22 mouse cellular contexts compared by ENCODE assay signal in genomic region chr5:48301186-48301585, GRCm38 (mm10). TPM values are rescaled to one million over a fixed set of nuclear protein-coding genes. Genes with fewer than 3 reads are reported as not detected.
DNase-seq lines count a peak whose midpoint lies in the region; ATAC-seq and TF ChIP-seq lines count a peak whose summit lies in the region.
"Had no signal": no experiment of that assay in that cellular context is flagged by ENCODE, and none has a peak within 500 bp of the region (broad histone marks: within the 10 kb centered on the region; RNA-seq: fewer than 3 reads in every experiment).

No protein-coding gene starts in this region.

- no peaks in the 10 kb centered on the region for H3K27me3 ChIP-seq in heart, embryonic 10.5 days (ENCODE audit: insufficient read depth, poor library complexity, severe bottlenecking)
- H3K27me3 ChIP-seq in heart, embryonic 13.5 days (replicated peaks) = no peaks in the 10 kb centered on the region
- no peaks in the 10 kb centered on the region for H3K27me3 ChIP-seq in heart, postnatal 0 days (ENCODE audit: control insufficient read depth, insufficient read depth, low read length)
- H3K27me3 ChIP-seq in hindbrain, embryonic 14.5 days (ENCODE audit: control insufficient read depth, insufficient read depth, low read length) = no peaks in the 10 kb centered on the region
- H3K27me3 ChIP-seq: forebrain, embryonic 15.5 days; limb, embryonic 15.5 days; midbrain, embryonic 15.5 days; neural tube, embryonic 12.5 days had no signal

- no peak overlapping the region for H3K4me2 ChIP-seq in heart, embryonic 13.5 days
- H3K4me2 ChIP-seq in heart, postnatal 0 days (ENCODE audit: low read depth, low read length) = no peak overlapping the region
- no peak overlapping the region for H3K4me2 ChIP-seq in hindbrain, embryonic 14.5 days (replicated peaks)
- H3K4me2 ChIP-seq: forebrain, embryonic 15.5 days; limb, embryonic 15.5 days; midbrain, embryonic 15.5 days; neural tube, embryonic 12.5 days had no signal

- no peaks in the 10 kb centered on the region for H3K9me3 ChIP-seq in heart, embryonic 10.5 days
- no peaks in the 10 kb centered on the region for H3K9me3 ChIP-seq in heart, embryonic 13.5 days
- no peaks in the 10 kb centered on the region for H3K9me3 ChIP-seq in heart, postnatal 0 days (replicated peaks; ENCODE audit: control insufficient read depth, low read length)
- no peaks in the 10 kb centered on the region for H3K9me3 ChIP-seq in hindbrain, embryonic 14.5 days (ENCODE audit: control insufficient read depth, low read length)
- H3K9me3 ChIP-seq: embryonic facial prominence, embryonic 10.5 days; forebrain, embryonic 15.5 days; limb, embryonic 15.5 days; midbrain, embryonic 15.5 days; neural tube, embryonic 12.5 days had no signal

- no peak overlapping the region for H3K27ac ChIP-seq in heart, embryonic 10.5 days
- H3K27ac ChIP-seq in heart, embryonic 13.5 days (replicated peaks) = 0 out of 2 replicates have a peak overlapping the region, but pooled peaks have one; percentile 32
- peak overlapping the region; percentile 81 for H3K27ac ChIP-seq in heart, postnatal 0 days (ENCODE audit: low read depth)
- H3K27ac ChIP-seq in hindbrain, embryonic 14.5 days = no peak overlapping the region
- H3K27ac ChIP-seq: embryonic facial prominence, embryonic 10.5 days; forebrain, embryonic 15.5 days; limb, embryonic 15.5 days; liver, embryonic 14.5 days; macrophage; midbrain, embryonic 15.5 days; neural tube, embryonic 12.5 days had no signal

- TF ChIP-seq CTCF in heart, postnatal 0 days (IDR thresholded peaks at IDR 0.05; ENCODE audit: low read depth) = no peak

- no peak for TF ChIP-seq EP300 in heart, postnatal 0 days (IDR thresholded peaks at IDR 0.05; ENCODE audit: low read depth)

- peak; percentile 48 for DNase-seq in heart, adult 8-10 months (ENCODE audit: low spot score)
- DNase-seq in heart, embryonic 10.5 days (ENCODE audit: low spot score) = no peak
- peak; percentile 59 for DNase-seq in heart, postnatal 0 days (ENCODE audit: low spot score)
- DNase-seq in lung, postnatal 25 days (ENCODE audit: low spot score) = peak; percentile 4
- no peak for DNase-seq in hindbrain, embryonic 14.5 days (ENCODE audit: low spot score)
- DNase-seq in adrenal gland, adult 18-20 months (ENCODE audit: low spot score in 2 of 2) = no peak
- DNase-seq: adrenal gland, postnatal 36 days; cerebellum, adult 9-11 months; gastrocnemius, postnatal 14 days; kidney, adult 9 months; kidney, postnatal 25 days; retina, postnatal 1 day had no signal

- no peaks in the 10 kb centered on the region for H3K4me1 ChIP-seq in heart, embryonic 10.5 days
- peaks cover 4% of the 10 kb centered on the region; the same call in 1 of the 2 replicates for H3K4me1 ChIP-seq in heart, embryonic 13.5 days
- peaks cover 11% of the 10 kb centered on the region; the same call in 1 of the 2 replicates for H3K4me1 ChIP-seq in heart, postnatal 0 days (ENCODE audit: control insufficient read depth, insufficient read depth)
- H3K4me1 ChIP-seq in hindbrain, embryonic 14.5 days (replicated peaks; ENCODE audit: control insufficient read depth, insufficient read depth, low read length) = no peaks in the 10 kb centered on the region
- H3K4me1 ChIP-seq: embryonic facial prominence, embryonic 10.5 days; forebrain, embryonic 15.5 days; limb, embryonic 15.5 days; midbrain, embryonic 15.5 days; neural tube, embryonic 12.5 days had no signal

- ATAC-seq in heart, embryonic 13.5 days (ENCODE audit: extremely low read depth, insufficient number of reproducible peaks, low FRiP score, low TSS enrichment) = no peak
- ATAC-seq in heart, postnatal 0 days (ENCODE audit: insufficient read depth, low read depth) = peak; percentile 91
- no peak for ATAC-seq in hindbrain, embryonic 14.5 days (ENCODE audit: low FRiP score)
- ATAC-seq: forebrain, embryonic 15.5 days; hindbrain, embryonic 16.5 days; intestine, embryonic 16.5 days; midbrain, embryonic 15.5 days had no signal

- H3K4me3 ChIP-seq in heart, embryonic 10.5 days = no peak overlapping the region
- H3K4me3 ChIP-seq in heart, embryonic 13.5 days = no peak overlapping the region
- no peak overlapping the region for H3K4me3 ChIP-seq in heart, postnatal 0 days (ENCODE audit: low read depth, low read length)
- no peak overlapping the region for H3K4me3 ChIP-seq in hindbrain, embryonic 14.5 days (replicated peaks; ENCODE audit: low read length)
- H3K4me3 ChIP-seq: embryonic facial prominence, embryonic 10.5 days; forebrain, embryonic 15.5 days; limb, embryonic 15.5 days; midbrain, embryonic 15.5 days; neural tube, embryonic 12.5 days had no signal

- peaks cover 15% of the 10 kb centered on the region for H3K36me3 ChIP-seq in heart, embryonic 10.5 days
- peaks cover 40% of the 10 kb centered on the region for H3K36me3 ChIP-seq in heart, embryonic 13.5 days
- H3K36me3 ChIP-seq in heart, postnatal 0 days (replicated peaks; ENCODE audit: control insufficient read depth, insufficient read depth, low read length) = no peaks in the 10 kb centered on the region
- peaks cover 12% of the 10 kb centered on the region for H3K36me3 ChIP-seq in hindbrain, embryonic 14.5 days (replicated peaks; ENCODE audit: control insufficient read depth, insufficient read depth)
- H3K36me3 ChIP-seq: forebrain, embryonic 15.5 days; midbrain, embryonic 15.5 days had no signal

- WGBS in heart, embryonic 10.5 days = 73% methylated on average over 3 of the region's 3 CpGs
- WGBS in heart, embryonic 13.5 days = 65% methylated on average over 3 of the region's 3 CpGs
- WGBS in heart, postnatal 0 days = 41% methylated on average over 3 of the region's 3 CpGs
- 90% methylated on average over 3 of the region's 3 CpGs for WGBS in hindbrain, embryonic 14.5 days

- no peak overlapping the region for H3K9ac ChIP-seq in heart, embryonic 13.5 days
- H3K9ac ChIP-seq in heart, postnatal 0 days (replicated peaks; ENCODE audit: low read depth, low read length) = no peak overlapping the region
- no peak overlapping the region for H3K9ac ChIP-seq in hindbrain, embryonic 14.5 days
- H3K9ac ChIP-seq: forebrain, embryonic 15.5 days; limb, embryonic 15.5 days; liver, embryonic 14.5 days; midbrain, embryonic 15.5 days; neural tube, embryonic 12.5 days had no signal

RNA-seq across cellular contexts. Expression of gene 5730480H06Rik, which starts 26.6 kb away (rescaled TPM):
- total RNA-seq in heart, adult 8-10 months (2022) = 1 to 10 TPM; 4.5 to 6.5 (median 4.9) TPM
- 15.2 and 23.6 TPM in 2 replicates for polyA plus RNA-seq in heart, embryonic 10.5 days (2016; fragmentation: Nextera tagmentation; extraction: Ambion mirVana)
- 14.2 and 16.6 TPM in 2 replicates for polyA plus RNA-seq in heart, embryonic 13.5 days (2015; fragmentation: Nextera tagmentation; extraction: Ambion mirVana)
- total RNA-seq in heart, postnatal 0 days (2014; rRNA removed; ENCODE audit: low replicate concordance) = 7.7 and 21.6 TPM in 2 replicates
- 9.7 TPM in 2 replicates for polyA plus RNA-seq in heart, postnatal 0 days (2015; fragmentation: Nextera tagmentation; extraction: Ambion mirVana)
- polyA plus RNA-seq in hindbrain, embryonic 14.5 days (2014; fragmentation: Nextera tagmentation; extraction: Ambion mirVana) = 17.1 and 17.4 TPM in 2 replicates
- total RNA-seq in adrenal gland, adult 18-20 months (2021) = 10 to 100 TPM in 1 of 2 experiments, 1 to 10 TPM in 1; 9.5 to 13.6 TPM

Comparison
In these comparisons a context has a peak if more than half of its experiments do, and no peak if none do; other contexts are left out.
1. DNase-seq: peak in heart, adult 8-10 months (single experiment), heart, postnatal 0 days (single experiment) and lung, postnatal 25 days (single experiment); none in heart, embryonic 10.5 days (single experiment), hindbrain, embryonic 14.5 days (single experiment) and adrenal gland, adult 18-20 months (0 of 2).
2. H3K27ac ChIP-seq: peak in heart, embryonic 13.5 days (single experiment) and heart, postnatal 0 days (single experiment); none in heart, embryonic 10.5 days (single experiment) and hindbrain, embryonic 14.5 days (single experiment).